ENCODE assay signal across 10 mouse cellular contexts in genomic region chr2:157347361-157348159, GRCm38 (mm10). TPM values are rescaled to one million over a fixed set of nuclear protein-coding genes. Genes with fewer than 3 reads are reported as not detected.
DNase-seq lines count a peak whose midpoint lies in the region; ATAC-seq and TF ChIP-seq lines count a peak whose summit lies in the region.
"Had no signal": no experiment of that assay in that cellular context is flagged by ENCODE, and none has a peak within 500 bp of the region (broad histone marks: within the 10 kb centered on the region; RNA-seq: fewer than 3 reads in every experiment).

Ghrh (minus strand) TSS chr2:157347506.

- H3K9me3 ChIP-seq in embryonic facial prominence, embryonic 11.5 days (replicated peaks; ENCODE audit: control insufficient read depth, low read length) = no peaks in the 10 kb centered on the region
- H3K9me3 ChIP-seq in heart, postnatal 0 days (replicated peaks; ENCODE audit: control insufficient read depth, low read length) = no peaks in the 10 kb centered on the region
- no peaks in the 10 kb centered on the region for H3K9me3 ChIP-seq in neural tube, embryonic 15.5 days (replicated peaks)
- H3K9me3 ChIP-seq: megakaryocyte, embryonic 14.5 days had no signal

- no peaks in the 10 kb centered on the region for H3K4me1 ChIP-seq in embryonic facial prominence, embryonic 11.5 days (ENCODE audit: control insufficient read depth, insufficient read depth, low read length)
- H3K4me1 ChIP-seq in heart, postnatal 0 days (ENCODE audit: control insufficient read depth, insufficient read depth) = no peaks in the 10 kb centered on the region
- H3K4me1 ChIP-seq in neural tube, embryonic 15.5 days = peaks cover 51% of the 10 kb centered on the region

- intact Hi-C loops in gastrocnemius, postnatal 14 days (cut with DNase I; ENCODE audit: low total_unique reads) = no loop called here
- intact Hi-C loops in left cerebral cortex, adult 2 months (cut with DNase I) = no loop called here

- no peaks in the 10 kb centered on the region for H3K36me3 ChIP-seq in embryonic facial prominence, embryonic 11.5 days (replicated peaks; ENCODE audit: control insufficient read depth, insufficient read depth, low read depth, low read length)
- H3K36me3 ChIP-seq in heart, postnatal 0 days (replicated peaks; ENCODE audit: control insufficient read depth, insufficient read depth, low read length) = no peaks in the 10 kb centered on the region
- H3K36me3 ChIP-seq in neural tube, embryonic 15.5 days = no peaks in the 10 kb centered on the region

- 76% methylated on average over 26 of the region's 26 CpGs for WGBS in embryonic facial prominence, embryonic 11.5 days
- 65% methylated on average over 26 of the region's 26 CpGs for WGBS in heart, postnatal 0 days
- WGBS in neural tube, embryonic 15.5 days = 28% methylated on average over 26 of the region's 26 CpGs

- H3K27ac ChIP-seq in embryonic facial prominence, embryonic 11.5 days (replicated peaks; ENCODE audit: low read depth, low read length) = peak within 1 kb of the TSS; percentile 29; the same call in 1 of the 2 replicates
- peak within 1 kb of the TSS; percentile 69 for H3K27ac ChIP-seq in heart, postnatal 0 days (ENCODE audit: low read depth)
- peak within 1 kb of the TSS; percentile 86 for H3K27ac ChIP-seq in left cerebral cortex, adult 2 months
- H3K27ac ChIP-seq in neural tube, embryonic 15.5 days (replicated peaks) = peak within 1 kb of the TSS; percentile 91

- peak; percentile 29 for DNase-seq in gastrocnemius, postnatal 14 days
- no peak for DNase-seq in gastrocnemius, postnatal 25 days
- DNase-seq in embryonic facial prominence, embryonic 11.5 days (ENCODE audit: low spot score) = no peak
- DNase-seq in heart, postnatal 0 days (ENCODE audit: low spot score) = peak; percentile 28
- DNase-seq in left cerebral cortex, adult 2 months (ENCODE audit: extremely low spot score in 1 of 2, low spot score in 2 of 2) = peak; percentile 36 to 47
- no peak for DNase-seq in adrenal gland, postnatal 36 days
- no peak for DNase-seq in ovary, postnatal 36 days (ENCODE audit: low spot score)

- H3K4me3 ChIP-seq in embryonic facial prominence, embryonic 11.5 days (ENCODE audit: low read depth, low read length) = no peak within 1 kb of the TSS
- H3K4me3 ChIP-seq in heart, postnatal 0 days (ENCODE audit: low read depth, low read length) = no peak within 1 kb of the TSS
- H3K4me3 ChIP-seq in left cerebral cortex, adult 2 months = no peak within 1 kb of the TSS
- no peak within 1 kb of the TSS for H3K4me3 ChIP-seq in neural tube, embryonic 15.5 days (replicated peaks)
- H3K4me3 ChIP-seq: megakaryocyte, embryonic 14.5 days had no signal

- H3K4me2 ChIP-seq in embryonic facial prominence, embryonic 11.5 days (ENCODE audit: low read depth, low read length) = no peak within 1 kb of the TSS
- H3K4me2 ChIP-seq in heart, postnatal 0 days (ENCODE audit: low read depth, low read length) = no peak within 1 kb of the TSS
- peak within 1 kb of the TSS; percentile 27 for H3K4me2 ChIP-seq in neural tube, embryonic 15.5 days

- no peak for TF ChIP-seq CTCF in heart, postnatal 0 days (IDR thresholded peaks at IDR 0.05; ENCODE audit: low read depth)
- TF ChIP-seq CTCF in left cerebral cortex, adult 2 months (IDR thresholded peaks at IDR 0.05) = no peak

- no peaks in the 10 kb centered on the region for H3K27me3 ChIP-seq in embryonic facial prominence, embryonic 11.5 days (ENCODE audit: control insufficient read depth, insufficient read depth, low read length)
- H3K27me3 ChIP-seq in heart, postnatal 0 days (ENCODE audit: control insufficient read depth, insufficient read depth, low read length) = no peaks in the 10 kb centered on the region
- H3K27me3 ChIP-seq in neural tube, embryonic 15.5 days (replicated peaks) = no peaks in the 10 kb centered on the region

- no peak for ATAC-seq in embryonic facial prominence, embryonic 11.5 days (replicated peaks; ENCODE audit: insufficient number of reproducible peaks, low FRiP score, low TSS enrichment, low read depth)
- ATAC-seq in heart, postnatal 0 days (ENCODE audit: insufficient read depth, low read depth) = peak; percentile 70
- peak; percentile 70 for ATAC-seq in neural tube, embryonic 15.5 days (ENCODE audit: low FRiP score)

- 0 out of 2 replicates have a peak within 1 kb of the TSS, but pooled peaks have one; percentile 29 for H3K9ac ChIP-seq in embryonic facial prominence, embryonic 11.5 days (replicated peaks; ENCODE audit: low read length)
- H3K9ac ChIP-seq in heart, postnatal 0 days (replicated peaks; ENCODE audit: low read depth, low read length) = no peak within 1 kb of the TSS
- H3K9ac ChIP-seq in neural tube, embryonic 15.5 days (replicated peaks) = peak within 1 kb of the TSS; percentile 36

- no peak for TF ChIP-seq EP300 in heart, postnatal 0 days (IDR thresholded peaks at IDR 0.05; ENCODE audit: low read depth)

RNA-seq across cellular contexts. Expression of gene Ghrh, which starts in this region (rescaled TPM):
- total RNA-seq in gastrocnemius, postnatal 14 days (2021) = not detected
- total RNA-seq in gastrocnemius, postnatal 25 days (2021) = not detected
- polyA plus RNA-seq in embryonic facial prominence, embryonic 11.5 days (2014; fragmentation: Nextera tagmentation; extraction: Ambion mirVana) = 2.2 and 2.6 TPM in 2 replicates
- total RNA-seq in heart, postnatal 0 days (2014; rRNA removed; ENCODE audit: low replicate concordance) = not detected in 2 replicates
- not detected in 2 replicates for polyA plus RNA-seq in heart, postnatal 0 days (2015; fragmentation: Nextera tagmentation; extraction: Ambion mirVana)
- total RNA-seq in left cerebral cortex, adult 2 months (2021) = not detected
- 1.8 TPM in 1 of 2 replicates, not detected in the other for polyA plus RNA-seq in neural tube, embryonic 15.5 days (2015; fragmentation: Nextera tagmentation; extraction: Ambion mirVana)
- not detected for total RNA-seq in adrenal gland, postnatal 36 days (2021)
- polyA plus RNA-seq: C2C12 had no signal

Comparison
In these comparisons a context has a peak if more than half of its experiments do, and no peak if none do; other contexts are left out.
1. Peak in DNase-seq in gastrocnemius, postnatal 14 days; RNA of the gene not detected or under 1 TPM.
2. Peak in DNase-seq, ATAC-seq and H3K27ac ChIP-seq in heart, postnatal 0 days; RNA of the gene not detected or under 1 TPM.
3. Peak in DNase-seq and H3K27ac ChIP-seq in left cerebral cortex, adult 2 months; RNA of the gene not detected or under 1 TPM.
4. H3K27ac ChIP-seq: peak in every context shown above with its lines; median percentile 91 in neural tube, embryonic 15.5 days; 86 in left cerebral cortex, adult 2 months; 69 in heart, postnatal 0 days; 29 in embryonic facial prominence, embryonic 11.5 days.